Mouse (Mus musculus) 3134 (cell line): Measurements from ENCODE around the gene Olfr38.

ENCODE experiments used
- DNase-seq: peaks from one replicate; pipeline ENCODE4 v3.0.0-alpha.2; 2011; ENCODE audit warnings: low spot score; ENCODE audit not compliant: insufficient read length; ENCODE audit errors: extremely low read depth

Olfr38 gene

DNA sequence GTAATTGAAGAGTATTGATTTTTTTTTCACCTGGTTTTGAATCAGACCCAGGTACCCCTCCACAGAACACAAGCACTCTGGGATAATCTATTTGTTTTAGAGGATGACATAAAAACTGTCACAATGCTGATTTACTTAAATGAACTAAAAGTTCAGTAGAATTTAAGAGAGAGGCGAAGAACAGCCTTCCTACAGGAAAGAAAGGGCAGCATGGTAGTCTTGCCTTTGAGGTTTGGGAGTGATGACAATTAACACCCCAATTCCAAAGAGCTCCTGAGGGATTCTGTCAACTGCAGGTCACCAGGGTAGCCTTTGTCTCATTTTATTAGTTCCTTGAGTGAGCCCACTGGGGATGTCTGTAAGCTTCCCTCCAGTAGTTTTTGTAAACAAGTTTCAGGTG is at the start of gene Olfr38:
Gene Olfr38 (plus strand): TSS at position 301 of the 400 bp plus-strand sequence.
- no peak for DNase-seq

DNA sequence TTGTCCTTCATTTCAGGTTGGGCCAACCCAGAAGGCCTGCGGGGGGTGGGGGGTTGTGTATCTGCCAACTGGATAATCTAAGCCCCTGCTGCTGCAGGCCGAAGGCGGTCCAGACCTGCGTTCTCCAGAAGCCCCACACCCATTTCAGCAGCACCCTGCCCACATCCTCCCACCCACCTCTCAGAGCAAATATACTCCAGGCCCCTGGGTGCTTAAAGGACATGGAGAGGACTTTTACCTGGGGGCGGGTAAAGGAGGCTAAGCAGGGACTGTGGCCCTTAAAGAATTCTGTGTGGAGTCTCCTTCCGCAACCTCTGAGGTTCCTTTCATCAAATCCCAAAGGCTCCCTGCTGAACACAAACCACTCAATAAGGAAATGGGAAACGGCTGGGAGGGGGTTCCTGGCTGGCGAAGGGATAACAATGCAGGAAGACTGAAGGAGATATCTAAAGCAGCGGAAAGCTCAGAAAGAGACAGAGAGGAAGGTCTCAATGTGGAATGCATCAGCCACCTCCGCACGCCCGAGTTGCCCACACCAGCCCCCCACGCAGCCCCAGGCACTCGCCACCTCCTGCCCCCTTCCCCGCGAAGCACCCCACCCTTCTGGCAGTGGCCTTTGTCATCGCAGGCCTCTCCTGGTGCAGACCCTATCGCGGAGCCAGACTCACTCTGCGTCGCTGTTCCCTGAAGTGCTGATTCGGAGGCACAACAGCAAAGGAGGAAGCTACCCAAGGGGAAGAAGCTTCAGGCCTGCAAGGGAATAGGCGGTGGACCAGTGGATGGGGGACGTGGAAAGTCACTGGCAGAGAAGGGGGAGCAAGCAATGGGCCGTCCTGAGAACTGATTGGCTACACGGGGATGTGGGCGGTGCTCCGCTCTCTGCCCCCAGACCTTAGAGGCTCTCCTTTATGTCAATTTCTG is 46.7 kb upstream of the Olfr38 start, which contains the start of gene Tcaf1:
Gene Tcaf1 (minus strand): TSS at position 798 of the 921 bp plus-strand sequence.
- DNase-seq = no peak

DNA sequence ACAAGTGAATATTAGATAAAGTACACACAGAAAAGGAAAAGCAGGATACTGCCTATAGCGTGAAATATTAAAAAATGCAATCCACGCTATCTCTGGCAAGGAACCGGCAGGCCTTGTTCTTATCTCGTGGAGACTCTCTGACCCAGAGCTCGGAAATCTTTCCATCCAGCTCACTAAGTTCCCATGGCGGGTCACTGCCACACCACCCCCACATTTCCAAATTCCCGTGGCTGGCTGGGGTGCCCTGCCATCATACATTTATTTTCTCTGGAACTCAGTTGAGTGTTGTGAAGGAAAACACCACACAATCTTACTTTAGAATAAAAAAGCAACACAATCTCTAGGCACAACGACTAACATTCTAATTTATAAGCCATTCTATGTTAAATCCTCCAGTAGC is 41.5 kb upstream of the Olfr38 start:
- no peak for DNase-seq

DNA sequence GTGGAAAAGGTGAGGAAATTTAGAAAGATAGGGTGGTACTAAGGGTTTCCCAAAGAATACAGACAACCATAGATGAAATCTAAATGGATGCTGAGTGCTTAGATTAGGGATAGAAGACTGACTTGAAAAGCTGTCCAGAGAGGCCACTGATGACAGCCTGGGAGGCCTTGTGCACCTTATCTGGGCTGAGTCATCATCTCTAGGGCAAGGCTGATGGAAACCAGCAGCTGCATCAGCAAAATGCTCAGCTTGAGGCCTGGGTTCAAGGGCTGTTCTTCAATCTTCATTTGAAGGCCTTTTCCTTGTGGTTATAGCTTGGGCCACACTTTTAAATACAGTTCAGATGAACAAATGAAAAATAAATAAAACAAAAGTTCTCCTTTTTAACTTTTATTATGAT is 38.2 kb upstream of the Olfr38 start:
- DNase-seq = no peak

DNA sequence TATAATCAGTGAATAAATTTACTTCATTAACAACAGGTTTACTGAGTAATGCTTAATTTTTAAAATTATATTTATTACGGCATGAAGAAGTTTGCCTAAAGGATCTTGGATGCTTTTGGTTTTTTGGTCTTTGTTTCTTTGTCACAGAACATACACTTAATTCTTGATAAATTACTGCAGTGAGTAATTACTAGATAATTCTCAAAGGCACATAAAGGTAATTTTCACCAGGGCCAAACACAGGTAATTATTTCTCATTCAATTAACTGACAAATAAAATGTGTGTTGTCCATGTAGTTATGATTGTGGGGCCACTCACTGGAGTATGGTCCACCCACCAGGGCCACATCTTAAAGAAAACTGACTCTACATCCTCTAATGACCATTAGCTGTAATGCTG is 17.1 kb upstream of the Olfr38 start, which contains the start of gene Olfr453:
Gene Olfr453 (plus strand): TSS at position 301 of the 400 bp plus-strand sequence.
- DNase-seq = no peak

DNA sequence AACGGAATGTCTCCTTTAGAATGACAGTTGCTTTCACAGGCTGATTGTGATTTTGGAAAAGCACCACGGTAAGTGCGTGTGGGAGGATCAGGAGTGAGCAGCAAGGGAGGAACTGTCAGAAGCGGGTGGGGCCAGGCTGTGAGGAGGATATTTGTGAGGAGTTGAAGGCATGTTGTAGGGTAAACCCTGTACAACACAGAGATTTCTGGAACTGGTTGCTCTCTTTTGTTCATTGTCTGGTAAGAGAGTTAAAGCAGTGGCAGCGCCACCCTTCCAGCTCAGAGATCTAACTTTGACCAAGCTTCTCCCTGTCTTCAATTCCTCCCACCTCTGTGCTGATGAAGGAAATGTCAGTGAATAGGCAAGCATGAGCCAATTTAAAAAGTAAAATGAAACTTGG is 13.9 kb upstream of the Olfr38 start:
- DNase-seq = no peak

DNA sequence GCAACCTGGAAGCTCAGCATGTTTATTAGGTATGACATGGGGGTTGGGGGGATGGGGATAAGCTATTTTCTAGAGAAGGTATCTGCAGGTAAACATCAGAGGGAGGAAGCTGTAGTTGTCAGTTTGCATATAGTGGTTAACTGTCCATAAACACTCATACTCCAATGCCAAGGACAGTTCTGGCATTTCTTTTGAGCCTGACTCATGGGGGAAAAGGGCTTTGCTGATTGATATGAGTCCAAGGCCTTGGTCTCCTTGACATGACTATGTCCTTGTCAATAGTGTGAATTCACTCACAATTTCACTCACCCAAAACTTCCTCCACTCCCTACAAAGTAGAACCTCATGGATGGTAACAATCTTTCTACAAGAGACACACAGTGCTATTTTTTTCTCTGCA is 8.4 kb upstream of the Olfr38 start:
- no peak for DNase-seq

DNA sequence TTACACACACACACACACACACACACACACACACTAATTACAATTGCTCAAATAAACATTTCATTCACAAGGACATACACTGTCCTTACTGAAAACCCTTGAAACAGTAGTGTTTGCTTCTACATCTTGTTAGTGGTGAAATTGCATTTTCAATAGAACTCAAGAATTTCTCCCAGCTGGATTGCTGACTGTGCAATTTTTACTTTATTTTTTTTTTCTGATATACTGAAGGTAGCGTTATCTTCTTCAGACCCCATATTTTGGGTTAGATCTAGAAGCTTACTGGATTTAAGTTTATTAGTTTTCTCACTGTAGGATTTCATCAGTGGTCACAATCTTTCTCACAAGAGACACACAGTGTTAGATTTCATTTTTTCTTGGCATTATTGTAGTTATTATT is 20.9 kb downstream of the Olfr38 start:
- no peak for DNase-seq

DNA sequence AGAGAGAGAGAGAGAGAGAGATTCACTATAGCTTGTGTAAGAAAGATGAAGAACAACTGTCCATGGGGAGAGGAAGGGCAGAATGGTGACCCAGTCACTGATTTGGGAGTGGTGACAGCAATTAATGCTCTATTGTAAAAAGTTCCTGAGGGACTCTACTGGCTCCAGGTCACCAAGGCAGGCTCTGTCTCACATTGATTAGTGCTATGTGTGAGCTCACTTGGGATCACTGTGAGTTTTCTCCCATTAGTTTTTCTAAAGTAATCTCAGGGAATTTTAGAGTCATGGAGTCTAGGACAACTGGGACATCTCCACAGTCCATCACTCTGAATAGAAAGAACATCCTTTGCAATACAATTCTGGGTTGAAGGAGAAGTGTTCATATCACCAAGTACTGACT is 28.6 kb downstream of the Olfr38 start, which contains the start of gene Olfr452:
Gene Olfr452 (plus strand): TSS at position 301 of the 400 bp plus-strand sequence.
- no peak for DNase-seq

DNA sequence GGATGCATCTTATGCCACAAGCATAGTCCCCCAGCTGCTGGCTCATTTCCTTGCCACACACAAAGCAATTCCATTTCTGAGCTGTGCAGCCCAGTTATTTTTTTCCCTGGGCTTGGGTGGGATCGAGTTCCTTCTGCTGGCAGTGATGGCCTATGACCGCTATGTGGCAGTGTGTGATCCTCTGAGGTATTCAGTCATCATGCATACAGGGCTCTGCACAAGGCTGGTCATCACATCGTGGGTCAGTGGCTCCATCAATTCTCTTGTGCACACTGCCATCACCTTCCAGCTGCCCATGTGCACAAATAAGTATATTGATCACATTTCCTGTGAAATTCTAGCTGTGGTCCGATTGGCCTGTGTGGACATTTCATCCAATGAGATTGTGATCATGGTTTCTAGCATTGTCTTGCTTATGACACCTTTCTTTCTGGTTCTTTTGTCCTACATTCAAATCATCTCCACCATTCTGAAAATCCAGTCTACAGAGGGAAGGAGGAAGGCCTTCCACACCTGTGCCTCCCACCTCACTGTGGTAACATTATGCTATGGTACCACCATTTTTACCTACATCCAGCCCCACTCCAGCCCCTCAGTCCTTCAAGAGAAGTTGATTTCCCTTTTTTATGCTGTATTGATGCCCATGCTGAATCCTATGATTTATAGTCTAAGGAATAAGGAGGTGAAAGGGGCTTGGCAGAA is 34.2 kb downstream of the Olfr38 start:
- DNase-seq = no peak

DNA sequence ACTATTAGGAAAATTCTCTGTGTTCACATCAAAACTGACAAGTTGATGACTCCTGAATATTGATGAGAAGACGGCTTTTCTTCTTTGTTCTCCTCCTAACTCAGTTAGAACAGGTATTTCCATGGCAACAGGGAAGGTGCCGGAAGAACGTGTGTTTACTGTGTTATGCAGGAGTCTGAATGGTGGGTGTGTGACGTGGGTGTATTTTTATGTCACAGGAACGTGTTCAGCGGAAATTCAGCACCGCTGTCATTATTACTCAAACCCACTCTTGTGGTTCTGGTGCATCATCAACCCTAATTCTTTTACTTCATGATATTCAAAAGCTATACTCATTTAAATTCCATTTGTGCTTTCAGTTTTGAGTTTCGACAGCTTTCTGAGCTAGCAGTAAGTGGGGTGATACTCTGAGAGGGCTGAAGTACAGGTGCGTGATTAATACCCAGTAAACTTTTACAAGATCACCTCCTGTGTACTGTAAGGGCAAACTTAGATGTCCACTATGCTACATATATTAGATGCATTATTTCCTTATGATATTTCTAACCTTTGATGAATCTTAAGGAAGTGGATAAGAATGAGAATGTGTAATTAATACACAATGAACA is 34.8 kb downstream of the Olfr38 start:
- no peak for DNase-seq

DNA sequence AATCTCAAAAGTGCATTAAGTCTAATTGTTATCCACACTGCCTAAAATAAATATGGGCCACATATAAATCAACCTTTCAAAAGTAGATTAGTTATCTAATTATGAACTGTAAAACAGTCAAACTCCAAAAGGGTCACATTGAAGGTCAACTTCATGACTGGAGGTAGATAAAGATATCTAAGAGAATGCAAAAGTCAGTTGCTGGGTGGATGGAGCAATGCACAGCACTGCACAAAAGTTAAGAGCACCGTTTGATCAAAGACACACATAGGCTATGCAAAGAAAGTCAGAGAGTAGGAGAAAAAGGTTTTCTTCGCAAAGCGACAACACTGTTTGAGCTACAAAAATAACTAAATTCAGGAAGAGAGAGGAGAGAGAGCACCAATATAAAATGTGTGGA is 38.8 kb downstream of the Olfr38 start:
- no peak for DNase-seq

DNA sequence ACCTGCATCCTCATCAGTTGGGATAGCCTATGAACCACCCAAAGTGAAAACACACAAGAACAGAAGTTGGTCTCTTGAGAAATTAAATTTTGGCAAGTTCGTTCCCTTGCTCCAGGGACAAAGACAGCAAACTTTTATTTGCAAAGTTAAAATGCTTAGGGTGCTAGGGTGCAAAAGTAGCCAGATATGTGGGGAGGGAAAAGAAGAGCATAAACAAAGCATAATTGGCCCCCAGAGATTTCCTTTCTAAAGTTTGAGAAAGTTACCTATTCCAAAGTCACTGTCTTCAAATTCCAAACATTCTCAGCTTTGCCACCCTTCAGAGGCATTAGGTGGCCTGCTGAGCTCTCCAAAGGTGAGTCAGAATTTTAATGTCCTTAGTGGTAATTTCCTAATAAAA is 55.4 kb downstream of the Olfr38 start, which contains the start of gene Olfr450:
Gene Olfr450 (plus strand): TSS at position 301 of the 400 bp plus-strand sequence.
- DNase-seq = no peak
